Mouse (Mus musculus) neural tube, embryonic 14.5 days (tissue): ENCODE data around the gene Fbxo27. TPM values are rescaled to one million over a fixed set of nuclear protein-coding genes. Genes with fewer than 3 reads are reported as not detected.
"Not testable (repeated sequence)": the region's sequence is repeated elsewhere in the genome, so short reads cannot be mapped to it uniquely, and the experiment has no call there.

ENCODE experiments used
- ATAC-seq: fragments of 200-750 bp; cut with Nextera tagmentation; 2 replicates; pipeline ENCODE4 v1.8.0; 2017; ENCODE audit warnings: low read depth, mild to moderate bottlenecking, moderate TSS enrichment, moderate library complexity
- H3K27ac ChIP-seq: fragments of 300-500 bp; sonication (generic); 2 replicates; pipeline ENCODE4 v1.5.1; 2014; ENCODE audit warnings: low read depth, mild to moderate bottlenecking, control low read depth, low read length, moderate library complexity, mixed read lengths
- H3K27me3 ChIP-seq: fragments of 300-500 bp; sonication (generic); 2 replicates; pipeline ENCODE4 v1.6.1; 2014; ENCODE audit warnings: low read length; ENCODE audit not compliant: control insufficient read depth, insufficient read depth
- H3K36me3 ChIP-seq: fragments of 300-500 bp; sonication (generic); 2 replicates; pipeline ENCODE4 v1.6.1; 2014; ENCODE audit warnings: low read length, mixed read lengths; ENCODE audit not compliant: control insufficient read depth, insufficient read depth
- H3K4me1 ChIP-seq: fragments of 300-500 bp; sonication (generic); 2 replicates; pipeline ENCODE4 v1.6.1; 2014; ENCODE audit warnings: low read length; ENCODE audit not compliant: control insufficient read depth, insufficient read depth
- H3K4me2 ChIP-seq: fragments of 300-500 bp; sonication (generic); 2 replicates; pipeline ENCODE4 v1.6.1; 2014; ENCODE audit warnings: mild to moderate bottlenecking, low read depth, low read length, control low read depth
- H3K4me3 ChIP-seq: fragments of 300-500 bp; sonication (generic); 2 replicates; pipeline ENCODE4 v1.5.1; 2014; ENCODE audit warnings: low read depth, low read length, control low read depth, mixed read lengths
- H3K9ac ChIP-seq: fragments of 300-500 bp; sonication (generic); replicated peaks from 2 replicates; pipeline ENCODE4 v1.6.1; 2014; ENCODE audit warnings: low read depth, mild to moderate bottlenecking, control low read depth, low read length, mixed read lengths
- H3K9me3 ChIP-seq: fragments of 300-500 bp; sonication (generic); 2 replicates; pipeline ENCODE4 v1.6.1; 2016; ENCODE audit warnings: low read length; ENCODE audit not compliant: control insufficient read depth
- WGBS: fragments of 180-500 bp; shearing (Covaris S2); extraction: QIAGEN DNeasy Blood & Tissue Kit; methylation state at CpG from one replicate; pipeline ENCODE4 v1.1.7; 2014; 5-methylcytosine and 5-hydroxymethylcytosine counted together
- polyA plus RNA-seq: library from polyadenylated mRNA; unstranded; fragments of >200 nt; fragmentation: Nextera tagmentation; extraction: Ambion mirVana; gene quantifications from 2 replicates; pipeline ENCODE4 v1.2.1, GENCODE M21; 2014

Fbxo27 gene
- polyA plus RNA-seq, 1 experiment from 2014 or later = 11.8 TPM

DNA sequence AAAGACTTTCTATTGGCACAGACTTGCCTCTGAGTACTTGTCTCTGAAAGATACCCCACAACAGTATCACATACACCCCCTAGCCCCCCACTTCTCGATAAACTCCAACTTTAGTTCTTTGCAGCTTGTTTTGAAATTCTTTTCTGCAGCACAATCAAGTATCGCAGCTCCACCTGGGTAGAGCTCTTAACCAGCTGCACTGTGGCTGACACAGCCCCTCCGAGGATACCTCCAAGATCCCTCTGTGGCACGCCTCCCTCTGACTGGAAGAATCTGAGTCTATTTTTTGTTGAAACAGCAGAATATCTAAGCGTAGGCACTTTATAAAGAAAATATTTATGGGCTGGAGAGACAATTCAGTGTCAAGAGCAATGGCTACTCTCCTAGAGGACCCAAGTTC, 20.4 kb upstream of the Fbxo27 start:
- Histone ChIP-seq H3K27ac (no peak overlapping the region), H3K4me2 (no peak overlapping the region), H3K36me3 (no peaks in the 10 kb centered on the region), H3K9me3 (no peaks in the 10 kb centered on the region), H3K27me3 (no peaks in the 10 kb centered on the region), H3K4me1 (no peaks in the 10 kb centered on the region), H3K4me3 (no peak overlapping the region), H3K9ac (no peak overlapping the region)
- 94% methylated on average over 5 of the region's 5 CpGs for WGBS
- no peak for ATAC-seq

DNA sequence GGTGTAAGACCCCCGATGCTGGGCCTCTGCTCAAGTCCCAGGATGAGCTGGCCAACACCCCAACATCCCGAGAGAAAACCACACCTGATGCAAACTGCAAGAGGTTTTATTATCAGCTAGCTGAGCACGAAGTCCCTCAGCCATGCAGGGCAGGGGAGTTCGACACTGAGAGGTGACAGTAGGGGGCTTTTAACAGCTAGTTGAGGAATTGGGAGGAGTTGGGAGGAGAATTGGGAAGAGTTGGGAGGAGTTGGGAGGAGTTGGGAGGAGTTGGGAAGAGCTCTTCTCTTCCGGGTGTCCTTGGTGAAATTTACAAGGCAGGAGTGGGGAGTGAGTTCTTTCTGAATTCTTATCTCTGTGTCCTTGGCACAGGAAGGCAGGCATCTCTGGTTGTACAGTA, 19.9 kb upstream of the Fbxo27 start:
- H3K4me1 ChIP-seq, H3K4me2 ChIP-seq, ATAC-seq, H3K4me3 ChIP-seq, H3K27me3 ChIP-seq, H3K27ac ChIP-seq, H3K36me3 ChIP-seq, H3K9ac ChIP-seq, H3K9me3 ChIP-seq: not testable (repeated sequence)
- 64% methylated on average over 5 of the region's 5 CpGs for WGBS

DNA sequence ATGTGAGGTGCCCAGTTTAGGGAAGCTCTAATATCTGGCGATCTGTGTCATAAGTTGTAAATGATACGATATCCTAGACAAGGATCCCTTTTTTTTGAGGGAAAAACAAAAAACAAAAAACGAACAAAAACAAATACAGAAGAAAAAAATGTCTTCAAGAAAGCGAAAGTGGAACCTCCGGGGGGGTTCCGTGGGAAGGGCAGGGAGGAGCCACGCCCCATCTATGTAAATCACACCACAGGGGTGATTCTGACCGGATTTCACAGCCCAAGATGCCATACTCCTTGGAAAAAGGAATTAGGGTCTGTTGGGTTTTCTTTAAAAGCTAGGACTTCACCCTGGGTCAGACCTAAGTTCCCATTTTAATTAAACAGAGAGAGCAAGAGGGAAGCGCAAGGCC, 17.7 kb upstream of the Fbxo27 start:
- WGBS = 85% methylated on average over 9 of the region's 9 CpGs
- Histone ChIP-seq H3K9ac (no peak overlapping the region), H3K36me3 (no peaks in the 10 kb centered on the region), H3K27me3 (no peaks in the 10 kb centered on the region), H3K4me1 (no peaks in the 10 kb centered on the region), H3K9me3 (no peaks in the 10 kb centered on the region), H3K4me2 (no peak overlapping the region), H3K4me3 (no peak overlapping the region), H3K27ac (no peak overlapping the region)
- ATAC-seq = no peak

DNA sequence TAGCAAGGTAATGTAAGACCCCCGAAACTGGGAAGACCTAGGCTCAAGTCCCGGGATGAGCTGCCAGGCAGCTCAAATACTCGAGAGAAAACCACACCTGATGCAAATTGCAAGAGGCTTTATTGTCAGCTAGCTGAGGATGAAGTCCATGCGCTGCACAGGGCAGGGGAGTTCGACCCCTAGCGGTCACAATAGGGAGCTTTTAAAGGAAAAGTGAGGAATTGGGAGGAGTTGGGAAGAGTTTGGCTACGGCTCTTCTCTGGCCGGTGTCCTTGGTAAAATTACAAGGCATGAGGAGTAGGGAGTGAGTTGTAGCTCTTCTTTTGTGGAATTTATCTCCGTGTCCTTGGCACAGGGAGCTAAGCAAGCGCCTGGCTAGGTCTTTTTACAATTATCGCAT, 16.9 kb upstream of the Fbxo27 start:
- ATAC-seq = no peak
- no peaks in the 10 kb centered on the region for H3K4me1 ChIP-seq
- H3K36me3 ChIP-seq = no peaks in the 10 kb centered on the region
- H3K27me3 ChIP-seq = no peaks in the 10 kb centered on the region
- H3K4me3 ChIP-seq = no peak overlapping the region
- 46% methylated on average over 11 of the region's 11 CpGs for WGBS
- no peak overlapping the region for H3K9ac ChIP-seq
- H3K9me3 ChIP-seq = no peaks in the 10 kb centered on the region
- H3K4me2 ChIP-seq = no peak overlapping the region
- H3K27ac ChIP-seq = no peak overlapping the region

DNA sequence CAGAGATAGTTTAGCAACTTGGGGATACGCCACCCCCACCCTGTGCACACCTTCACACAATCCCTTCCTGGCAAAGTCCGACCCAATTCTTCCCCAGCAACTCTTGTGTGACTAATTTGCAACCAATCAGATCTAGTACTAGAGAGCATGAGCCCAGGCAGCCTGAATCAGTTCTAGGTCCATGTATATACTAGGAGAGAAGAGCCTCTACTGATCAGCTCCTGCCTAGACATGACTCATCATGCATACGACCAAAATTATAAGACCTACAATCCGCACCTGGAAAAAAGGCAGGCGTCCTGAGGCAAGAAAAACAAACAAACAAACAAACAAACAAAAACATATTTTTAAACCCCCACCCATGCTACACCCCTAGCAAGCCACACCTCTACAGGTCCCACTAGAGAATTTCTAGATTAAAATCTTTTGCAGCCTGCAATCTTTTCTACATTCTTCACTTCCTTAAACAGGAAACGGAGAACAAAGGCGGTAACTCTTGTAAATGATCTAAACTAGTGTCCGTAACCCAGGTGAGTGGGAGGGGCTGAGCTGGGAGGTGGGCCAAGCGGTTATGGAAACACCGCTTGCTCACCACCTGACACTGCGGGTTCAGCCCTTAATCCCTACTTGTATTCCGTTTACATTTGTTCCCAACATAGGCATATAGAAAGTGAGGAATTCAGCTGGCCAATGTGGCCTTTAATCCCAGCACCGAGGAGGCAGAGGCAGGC, 15.7 kb upstream of the Fbxo27 start:
- Histone ChIP-seq H3K9me3 (no peaks in the 10 kb centered on the region), H3K9ac (no peak overlapping the region), H3K36me3 (no peaks in the 10 kb centered on the region), H3K27me3 (no peaks in the 10 kb centered on the region), H3K27ac (no peak overlapping the region), H3K4me1 (no peaks in the 10 kb centered on the region), H3K4me2 (no peak overlapping the region), H3K4me3 (no peak overlapping the region)
- 88% methylated on average over 13 of the region's 13 CpGs for WGBS
- no peak for ATAC-seq

DNA sequence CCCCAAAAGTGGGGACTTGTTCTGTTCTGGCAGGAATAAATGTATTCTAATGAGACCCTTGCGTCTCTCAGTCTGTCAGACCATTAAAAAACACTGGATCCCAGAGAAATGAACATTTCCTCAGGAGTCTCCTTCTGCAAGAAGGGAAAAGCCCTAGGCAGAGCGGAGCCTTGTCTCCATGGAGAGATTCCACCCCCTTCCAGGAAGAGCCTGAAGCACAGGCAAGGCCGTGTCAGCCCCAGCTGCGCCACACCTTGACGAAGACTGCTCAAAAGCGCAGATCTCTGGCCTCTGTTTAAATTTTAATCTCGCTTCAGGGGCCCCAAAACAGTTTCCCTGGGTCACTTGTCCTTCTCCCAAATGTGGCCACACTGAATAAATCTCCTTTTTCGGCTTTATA, 15.0 kb upstream of the Fbxo27 start:
- Histone ChIP-seq H3K27ac (no peak overlapping the region), H3K4me2 (no peak overlapping the region), H3K27me3 (no peaks in the 10 kb centered on the region), H3K4me1 (no peaks in the 10 kb centered on the region), H3K9ac (no peak overlapping the region), H3K9me3 (no peaks in the 10 kb centered on the region), H3K36me3 (no peaks in the 10 kb centered on the region), H3K4me3 (no peak overlapping the region)
- WGBS = 92% methylated on average over 8 of the region's 8 CpGs
- ATAC-seq = no peak

DNA sequence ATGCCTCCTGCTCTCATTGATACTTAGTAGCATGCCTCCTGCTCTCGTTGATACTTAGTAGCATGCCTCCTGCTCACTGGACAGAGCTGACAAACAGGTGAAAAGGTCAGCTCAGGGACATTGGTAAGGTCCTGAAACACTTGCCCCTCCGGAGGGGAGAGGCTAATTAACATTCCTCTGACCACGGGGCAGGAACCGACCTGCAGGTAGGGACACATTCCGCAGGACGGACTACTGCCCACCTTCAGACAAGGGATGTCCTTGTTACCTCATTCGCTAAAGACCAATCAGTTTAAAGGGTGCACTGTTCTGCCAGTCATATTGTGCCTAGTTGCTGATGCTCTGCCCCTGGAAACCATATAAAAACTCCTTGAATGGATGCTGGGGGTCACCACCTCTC, 1.6 kb upstream of the Fbxo27 start:
- no peaks in the 10 kb centered on the region for H3K4me1 ChIP-seq
- WGBS = 82% methylated on average over 7 of the region's 7 CpGs

DNA sequence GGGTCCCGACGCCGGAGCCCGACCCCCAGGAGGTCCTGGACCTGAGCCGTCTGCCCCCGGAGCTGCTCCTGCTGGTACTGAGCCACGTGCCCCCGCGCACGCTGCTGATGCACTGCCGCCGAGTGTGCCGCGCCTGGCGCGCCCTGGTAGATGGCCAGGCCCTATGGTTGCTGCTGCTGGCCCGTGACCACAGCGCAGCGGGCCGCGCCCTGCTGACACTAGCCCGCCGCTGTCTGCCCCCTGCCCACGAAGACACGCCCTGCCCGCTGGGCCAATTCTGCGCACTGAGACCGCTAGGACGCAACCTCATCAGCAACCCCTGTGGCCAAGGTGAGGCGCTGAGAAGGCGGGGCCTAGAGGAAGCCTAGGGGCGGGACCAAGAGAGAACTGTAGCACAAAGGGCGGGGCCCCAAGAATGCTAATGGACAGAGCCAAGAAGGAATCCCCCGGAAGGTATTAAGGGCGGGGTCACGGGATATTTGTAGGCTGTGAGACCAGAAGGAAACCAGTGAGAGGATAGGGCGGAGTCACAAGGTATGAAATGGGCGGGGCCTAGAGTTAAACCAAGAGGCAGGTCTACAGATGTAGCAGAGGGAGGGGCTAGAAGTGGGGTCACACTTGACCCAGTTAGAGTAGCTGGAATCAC, 795 bp downstream of the Fbxo27 start:
- Histone ChIP-seq H3K4me1 (no peaks in the 10 kb centered on the region), H3K9ac (peak overlapping the region; percentile 63), H3K27ac (0 out of 2 replicates have a peak overlapping the region, but pooled peaks have one; percentile 10), H3K4me3 (peak overlapping the region; percentile 52), H3K27me3 (peaks cover 3% of the 10 kb centered on the region; the same call in 1 of the 2 replicates), H3K9me3 (no peaks in the 10 kb centered on the region), H3K4me2 (peak overlapping the region; percentile 76), H3K36me3 (no peaks in the 10 kb centered on the region)
- peak; percentile 90 for ATAC-seq
- WGBS = 2% methylated on average over 33 of the region's 38 CpGs

More for the DNA sequence above, 1.6 kb upstream of the Fbxo27 start:
- H3K4me2 ChIP-seq = no peak overlapping the region
- no peak overlapping the region for H3K9ac ChIP-seq
- no peak for ATAC-seq
- H3K27ac ChIP-seq = no peak overlapping the region
- peaks cover 3% of the 10 kb centered on the region; the same call in 1 of the 2 replicates for H3K27me3 ChIP-seq
- H3K9me3 ChIP-seq = no peaks in the 10 kb centered on the region
- H3K36me3 ChIP-seq = no peaks in the 10 kb centered on the region
- H3K4me3 ChIP-seq = no peak overlapping the region

DNA sequence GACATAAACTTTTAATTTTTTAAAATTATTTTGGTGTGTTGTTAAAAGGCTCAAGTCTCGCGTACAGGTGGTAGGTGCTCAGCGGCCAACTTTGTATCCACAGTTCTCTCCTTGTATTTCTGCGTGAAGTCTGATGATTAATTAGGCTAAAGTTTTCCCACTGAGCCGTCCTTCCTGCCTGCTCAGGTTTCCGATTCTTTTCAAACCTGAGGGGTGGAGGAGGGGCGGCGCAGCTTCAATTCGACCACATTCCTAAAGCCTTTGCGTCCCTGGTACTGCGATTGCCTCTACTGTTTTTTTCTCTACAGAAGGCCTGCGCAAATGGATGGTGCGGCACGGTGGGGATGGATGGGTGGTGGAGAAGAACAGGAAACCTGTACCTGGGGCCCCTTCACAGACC, 1.8 kb downstream of the Fbxo27 start:
- Histone ChIP-seq H3K27ac (no peak overlapping the region), H3K36me3 (no peaks in the 10 kb centered on the region), H3K4me3 (no peak overlapping the region), H3K9me3 (no peaks in the 10 kb centered on the region), H3K4me2 (no peak overlapping the region), H3K4me1 (no peaks in the 10 kb centered on the region), H3K27me3 (peaks cover 3% of the 10 kb centered on the region; the same call in 1 of the 2 replicates), H3K9ac (no peak overlapping the region)
- 12% methylated on average over 14 of the region's 14 CpGs for WGBS
- no peak for ATAC-seq
